Mouse (Mus musculus): Measurements from ENCODE around the gene Dclk1. TPM values are rescaled to one million over a fixed set of nuclear protein-coding genes. Genes with fewer than 3 reads are reported as not detected.

Gene Dclk1
- polyA plus RNA-seq, 1 experiment from 2014 or later = 277 TPM

DNA sequence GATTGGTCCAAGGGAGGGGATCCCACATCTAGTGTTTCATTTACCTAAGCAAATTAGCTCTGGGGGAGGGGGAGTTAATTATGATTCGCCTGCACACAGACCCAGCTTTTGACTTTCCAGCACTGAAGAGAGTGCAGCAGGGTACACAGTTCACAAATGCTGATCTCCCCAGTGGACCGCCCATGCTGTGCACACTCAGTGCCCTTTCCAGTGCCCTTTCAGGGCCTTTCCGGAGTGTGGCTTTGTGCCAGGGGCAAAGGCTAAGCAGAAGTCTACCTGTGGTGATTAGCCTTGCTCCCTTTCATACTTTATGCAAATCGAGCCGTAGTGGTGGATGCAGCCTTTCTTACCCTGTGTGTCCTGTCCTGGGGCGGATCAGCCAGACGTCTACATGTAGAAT is 281.1 kb downstream of the Dclk1 start:
- no peaks in the 10 kb centered on the region for H3K27me3 ChIP-seq (replicated peaks; ENCODE audit: control insufficient read depth, insufficient read depth, low read length)
- H3K9ac ChIP-seq (replicated peaks; ENCODE audit: low read depth, low read length) = 0 out of 2 replicates have a peak overlapping the region, but pooled peaks have one; percentile 30
- no peaks in the 10 kb centered on the region for H3K36me3 ChIP-seq (ENCODE audit: control insufficient read depth, insufficient read depth)
- no peak overlapping the region for H3K4me2 ChIP-seq (ENCODE audit: low read length)
- no peaks in the 10 kb centered on the region for H3K9me3 ChIP-seq (ENCODE audit: control insufficient read depth, low read length)
- H3K4me1 ChIP-seq (replicated peaks; ENCODE audit: control insufficient read depth, insufficient read depth, low read length) = peaks cover 42% of the 10 kb centered on the region
- ATAC-seq = no peak
- no peak overlapping the region for H3K4me3 ChIP-seq (replicated peaks; ENCODE audit: low read length)
- 17% methylated on average over 7 of the region's 7 CpGs for WGBS
- H3K27ac ChIP-seq (ENCODE audit: low read length) = no peak overlapping the region

DNA sequence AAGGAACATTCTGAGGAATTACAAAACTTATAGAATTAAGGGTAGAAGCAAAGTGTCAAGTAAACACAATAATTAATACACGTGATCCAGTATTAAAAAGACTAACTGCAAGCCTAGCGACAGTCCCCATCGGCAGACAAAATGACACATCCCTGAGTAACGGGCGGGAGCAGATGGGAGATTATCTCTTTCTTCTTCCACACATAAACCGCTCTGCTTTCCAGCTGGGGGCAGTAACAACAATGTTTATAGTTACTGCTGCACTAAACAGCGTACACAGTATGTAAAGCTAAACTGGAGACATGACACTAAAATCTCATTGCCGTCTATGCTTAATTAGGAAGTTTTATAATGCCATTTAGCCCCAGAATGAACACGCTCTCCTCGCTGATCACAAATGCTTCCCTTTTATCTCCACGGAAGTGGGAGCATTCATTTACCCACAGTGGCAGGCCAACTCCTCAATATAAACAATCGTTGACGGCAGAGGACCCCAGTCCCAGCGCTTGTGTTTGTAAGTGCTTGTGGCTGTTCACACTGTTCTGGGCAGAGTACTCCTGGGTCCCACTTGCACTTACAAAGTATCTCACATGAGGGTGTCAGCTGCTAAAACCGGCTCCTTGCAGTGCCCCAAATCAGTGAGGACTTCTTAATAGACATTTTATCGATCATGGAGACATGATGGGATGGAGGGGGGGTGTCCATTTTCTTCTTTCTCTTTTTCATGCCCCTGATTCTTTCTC is 281.7 kb downstream of the Dclk1 start:
- no peaks in the 10 kb centered on the region for H3K9me3 ChIP-seq (ENCODE audit: control insufficient read depth, low read length)
- 20% methylated on average over 16 of the region's 16 CpGs for WGBS
- peak; percentile 26; the same call in 1 of the 2 replicates for ATAC-seq
- H3K4me3 ChIP-seq (replicated peaks; ENCODE audit: low read length) = no peak overlapping the region
- H3K36me3 ChIP-seq (ENCODE audit: control insufficient read depth, insufficient read depth) = no peaks in the 10 kb centered on the region
- H3K27ac ChIP-seq (ENCODE audit: low read length) = no peak overlapping the region
- H3K27me3 ChIP-seq (replicated peaks; ENCODE audit: control insufficient read depth, insufficient read depth, low read length) = no peaks in the 10 kb centered on the region
- H3K4me2 ChIP-seq (ENCODE audit: low read length) = no peak overlapping the region
- H3K9ac ChIP-seq (replicated peaks; ENCODE audit: low read depth, low read length) = no peak overlapping the region; the same call in 1 of the 2 replicates
- H3K4me1 ChIP-seq (replicated peaks; ENCODE audit: control insufficient read depth, insufficient read depth, low read length) = peaks cover 42% of the 10 kb centered on the region

DNA sequence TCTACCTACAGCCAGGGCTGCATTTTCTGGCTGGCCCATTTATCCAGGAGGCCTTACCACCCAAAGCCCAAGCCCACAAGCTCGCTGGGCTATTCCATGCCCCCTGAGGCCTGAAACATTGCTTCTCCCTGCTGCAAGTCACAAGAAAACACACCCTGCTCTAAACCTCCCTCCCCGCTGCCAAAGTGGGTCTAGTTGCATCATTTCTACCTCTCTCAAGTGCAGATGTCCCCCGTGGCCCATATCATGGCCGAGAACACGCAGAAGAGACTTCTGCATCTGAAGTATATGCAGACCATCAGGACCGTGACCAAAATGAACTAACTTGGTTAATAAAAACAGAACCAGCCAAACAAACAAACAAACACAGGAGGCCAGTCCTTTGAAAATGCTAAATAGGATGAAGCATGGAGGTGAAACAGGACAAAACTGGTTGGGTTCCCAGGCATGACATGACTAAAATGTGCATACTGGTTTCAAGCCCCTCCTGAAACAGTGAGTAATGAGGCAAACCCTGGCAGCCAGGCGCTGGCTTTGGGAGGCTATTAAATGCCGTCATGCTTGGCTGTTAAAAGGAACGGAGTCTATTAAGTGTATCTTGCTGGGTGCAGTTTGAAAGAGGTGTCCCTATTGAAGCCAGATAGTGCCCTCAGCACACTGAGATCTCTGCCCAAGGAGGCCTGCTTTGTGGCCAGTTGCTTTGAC is 282.5 kb downstream of the Dclk1 start:
- Histone ChIP-seq H3K27ac (ENCODE audit: low read length) (no peak overlapping the region), H3K4me2 (ENCODE audit: low read length) (no peak overlapping the region), H3K36me3 (ENCODE audit: control insufficient read depth, insufficient read depth) (no peaks in the 10 kb centered on the region), H3K9ac (replicated peaks; ENCODE audit: low read depth, low read length) (no peak overlapping the region; the same call in 1 of the 2 replicates), H3K4me3 (replicated peaks; ENCODE audit: low read length) (no peak overlapping the region), H3K27me3 (replicated peaks; ENCODE audit: control insufficient read depth, insufficient read depth, low read length) (no peaks in the 10 kb centered on the region), H3K4me1 (replicated peaks; ENCODE audit: control insufficient read depth, insufficient read depth, low read length) (peaks cover 42% of the 10 kb centered on the region), H3K9me3 (ENCODE audit: control insufficient read depth, low read length) (no peaks in the 10 kb centered on the region)
- WGBS = 54% methylated on average over 9 of the region's 9 CpGs
- peak; percentile 32 for ATAC-seq

DNA sequence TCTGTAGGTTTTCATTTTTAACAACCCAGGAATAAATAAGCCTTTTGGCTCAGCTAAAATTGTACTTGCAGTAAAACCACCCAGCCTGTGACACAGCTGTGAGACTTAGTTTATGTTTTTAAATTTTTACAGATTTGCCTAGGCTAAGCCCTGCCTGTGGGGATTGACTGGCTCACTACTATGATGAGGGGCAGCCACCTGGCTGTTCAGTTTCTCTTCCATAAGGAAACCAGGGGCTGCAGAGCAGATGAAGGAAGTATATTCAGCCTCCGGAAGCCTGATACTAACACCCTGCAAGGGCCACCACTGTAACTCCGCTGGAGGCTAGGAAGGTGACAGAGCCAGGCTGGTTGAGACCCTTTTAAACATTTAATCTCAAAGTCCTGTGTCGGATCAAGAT is 284.3 kb downstream of the Dclk1 start:
- no peaks in the 10 kb centered on the region for H3K9me3 ChIP-seq (ENCODE audit: control insufficient read depth, low read length)
- H3K4me2 ChIP-seq (ENCODE audit: low read length) = no peak overlapping the region
- H3K27me3 ChIP-seq (replicated peaks; ENCODE audit: control insufficient read depth, insufficient read depth, low read length) = no peaks in the 10 kb centered on the region
- H3K9ac ChIP-seq (replicated peaks; ENCODE audit: low read depth, low read length) = no peak overlapping the region
- H3K27ac ChIP-seq (ENCODE audit: low read length) = no peak overlapping the region
- ATAC-seq = no peak
- H3K4me1 ChIP-seq (replicated peaks; ENCODE audit: control insufficient read depth, insufficient read depth, low read length) = peaks cover 32% of the 10 kb centered on the region
- 85% methylated on average over 3 of the region's 3 CpGs for WGBS
- no peak overlapping the region for H3K4me3 ChIP-seq (replicated peaks; ENCODE audit: low read length)
- H3K36me3 ChIP-seq (ENCODE audit: control insufficient read depth, insufficient read depth) = no peaks in the 10 kb centered on the region

DNA sequence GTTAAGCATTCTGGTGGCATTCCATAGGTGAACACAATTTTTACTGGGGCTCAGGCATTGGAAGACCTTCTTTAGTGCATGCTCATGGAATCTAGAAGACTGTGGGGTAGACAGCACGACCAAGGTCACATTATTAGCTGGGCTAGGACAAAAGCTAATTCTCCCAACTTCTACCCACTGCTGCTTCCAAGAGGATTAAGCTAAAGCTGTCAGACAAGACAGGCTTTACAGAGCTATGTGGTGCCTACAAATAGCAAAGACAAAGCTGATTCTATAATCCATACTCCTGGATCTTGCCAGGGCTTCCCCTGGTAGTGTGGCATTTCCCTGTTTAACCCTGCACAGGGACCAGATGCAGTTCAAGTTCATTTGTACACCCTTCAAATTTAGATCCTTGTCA is 285.4 kb downstream of the Dclk1 start:
- Histone ChIP-seq H3K9ac (replicated peaks; ENCODE audit: low read depth, low read length) (no peak overlapping the region), H3K9me3 (ENCODE audit: control insufficient read depth, low read length) (no peaks in the 10 kb centered on the region), H3K27ac (ENCODE audit: low read length) (no peak overlapping the region), H3K27me3 (replicated peaks; ENCODE audit: control insufficient read depth, insufficient read depth, low read length) (no peaks in the 10 kb centered on the region), H3K4me3 (replicated peaks; ENCODE audit: low read length) (no peak overlapping the region), H3K4me2 (ENCODE audit: low read length) (no peak overlapping the region), H3K36me3 (ENCODE audit: control insufficient read depth, insufficient read depth) (no peaks in the 10 kb centered on the region), H3K4me1 (replicated peaks; ENCODE audit: control insufficient read depth, insufficient read depth, low read length) (peaks cover 24% of the 10 kb centered on the region)
- ATAC-seq = no peak
- 7% methylated on average over 1 of the region's 1 CpGs for whole genome bisulfite sequencing

DNA sequence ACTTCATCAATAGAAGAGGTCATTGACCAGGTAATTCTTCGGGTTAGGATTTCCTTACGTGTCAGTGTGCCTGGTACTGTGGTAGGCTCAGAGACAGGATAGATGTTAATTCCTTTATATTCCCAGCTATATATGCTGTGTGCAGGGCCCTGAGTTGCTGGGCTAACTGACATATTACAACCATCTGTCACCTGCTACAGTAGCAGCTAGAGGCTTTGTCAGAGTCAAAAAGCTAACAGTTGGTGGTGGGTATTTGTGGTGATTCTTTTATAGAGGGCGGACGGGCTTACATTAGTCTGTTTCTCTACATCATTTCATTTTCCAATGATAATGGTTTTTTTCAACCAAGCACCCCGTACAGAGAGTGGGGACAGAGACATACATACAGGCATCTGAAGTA is 285.8 kb downstream of the Dclk1 start:
- Histone ChIP-seq H3K4me3 (replicated peaks; ENCODE audit: low read length) (no peak overlapping the region), H3K4me2 (ENCODE audit: low read length) (no peak overlapping the region), H3K36me3 (ENCODE audit: control insufficient read depth, insufficient read depth) (no peaks in the 10 kb centered on the region), H3K9me3 (ENCODE audit: control insufficient read depth, low read length) (no peaks in the 10 kb centered on the region), H3K27ac (ENCODE audit: low read length) (no peak overlapping the region), H3K4me1 (replicated peaks; ENCODE audit: control insufficient read depth, insufficient read depth, low read length) (peaks cover 21% of the 10 kb centered on the region), H3K9ac (replicated peaks; ENCODE audit: low read depth, low read length) (no peak overlapping the region), H3K27me3 (replicated peaks; ENCODE audit: control insufficient read depth, insufficient read depth, low read length) (no peaks in the 10 kb centered on the region)
- no peak for ATAC-seq
- WGBS = 74% methylated on average over 5 of the region's 5 CpGs

DNA sequence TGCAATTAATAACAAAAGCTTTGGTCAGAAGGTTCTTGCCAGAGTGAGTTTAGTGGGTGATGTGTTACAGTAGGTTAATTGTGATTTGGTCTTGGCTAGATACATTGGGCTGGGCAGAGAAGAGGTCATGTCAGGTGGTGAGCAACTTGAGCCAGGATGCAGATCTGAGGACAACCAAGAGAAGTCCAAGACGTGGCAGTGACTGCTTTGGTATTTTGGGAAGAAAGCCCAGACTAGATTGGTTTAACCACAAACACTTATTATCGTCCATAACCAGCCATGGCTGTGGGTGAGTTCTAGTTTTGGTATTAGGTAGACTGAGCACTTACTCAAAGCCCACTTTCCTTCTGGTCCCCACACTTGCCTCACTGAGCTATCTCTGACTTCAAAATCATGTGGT is 287.2 kb downstream of the Dclk1 start:
- Histone ChIP-seq H3K27me3 (replicated peaks; ENCODE audit: control insufficient read depth, insufficient read depth, low read length) (no peaks in the 10 kb centered on the region), H3K27ac (ENCODE audit: low read length) (no peak overlapping the region), H3K4me3 (replicated peaks; ENCODE audit: low read length) (no peak overlapping the region), H3K4me2 (ENCODE audit: low read length) (no peak overlapping the region), H3K36me3 (ENCODE audit: control insufficient read depth, insufficient read depth) (0 out of 2 replicates have a peak, but pooled peaks cover 2% of the 10 kb centered on the region), H3K9me3 (ENCODE audit: control insufficient read depth, low read length) (no peaks in the 10 kb centered on the region), H3K4me1 (replicated peaks; ENCODE audit: control insufficient read depth, insufficient read depth, low read length) (peaks cover 7% of the 10 kb centered on the region), H3K9ac (replicated peaks; ENCODE audit: low read depth, low read length) (no peak overlapping the region)
- 94% methylated on average over 2 of the region's 2 CpGs for WGBS
- no peak for ATAC-seq

DNA sequence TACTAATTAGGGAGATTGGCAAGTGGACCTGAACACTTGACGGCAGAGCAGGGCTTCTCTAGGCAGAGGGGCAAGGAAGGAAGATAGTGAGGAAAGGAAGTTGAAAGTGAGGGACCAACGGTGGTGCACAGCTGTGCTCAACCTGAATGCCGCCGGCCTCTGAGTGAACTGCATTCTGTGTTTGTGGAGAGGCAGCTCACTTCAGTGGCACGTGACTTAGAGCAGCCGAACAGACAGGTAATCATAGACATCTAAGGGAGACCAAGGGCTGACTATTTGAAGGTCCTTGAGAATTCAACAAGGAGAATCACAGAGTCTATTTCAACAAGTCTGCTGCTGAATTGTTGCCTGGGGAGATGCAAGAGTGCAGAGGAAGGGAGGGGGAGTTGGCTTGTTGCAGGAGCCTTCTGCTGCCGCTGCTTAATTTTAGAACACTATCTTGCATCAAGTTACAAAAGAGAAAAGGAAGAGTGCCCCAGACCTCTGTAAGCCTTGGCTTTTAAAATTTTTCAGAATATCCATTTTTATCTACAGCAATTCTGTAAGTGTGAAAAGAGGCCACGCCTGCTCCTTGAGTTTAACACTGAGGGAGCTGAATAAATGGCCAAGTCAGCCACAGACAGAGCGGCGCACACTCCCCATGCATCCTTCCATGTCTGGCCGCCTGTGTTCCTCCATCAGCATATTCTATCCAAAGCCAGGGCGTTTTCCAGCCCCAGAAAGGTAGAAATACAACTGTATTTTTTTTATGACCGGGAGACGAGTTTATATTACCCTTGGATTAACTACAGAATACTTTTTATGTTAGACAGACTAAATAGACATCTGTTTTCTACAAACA is 289.3 kb downstream of the Dclk1 start:
- Histone ChIP-seq H3K36me3 (ENCODE audit: control insufficient read depth, insufficient read depth) (0 out of 2 replicates have a peak, but pooled peaks cover 3% of the 10 kb centered on the region), H3K9ac (replicated peaks; ENCODE audit: low read depth, low read length) (no peak overlapping the region), H3K27me3 (replicated peaks; ENCODE audit: control insufficient read depth, insufficient read depth, low read length) (no peaks in the 10 kb centered on the region), H3K4me1 (replicated peaks; ENCODE audit: control insufficient read depth, insufficient read depth, low read length) (peaks cover 3% of the 10 kb centered on the region; the same call in 1 of the 2 replicates), H3K4me2 (ENCODE audit: low read length) (no peak overlapping the region), H3K27ac (ENCODE audit: low read length) (no peak overlapping the region), H3K9me3 (ENCODE audit: control insufficient read depth, low read length) (no peaks in the 10 kb centered on the region), H3K4me3 (replicated peaks; ENCODE audit: low read length) (no peak overlapping the region)
- 72% methylated on average over 14 of the region's 14 CpGs for WGBS
- peak; percentile 31; the same call in 1 of the 2 replicates for ATAC-seq

All from forebrain, embryonic 16.5 days (tissue).